Mouse (Mus musculus): ENCODE measurements around the gene 1700025G04Rik. TPM values are rescaled to one million over a fixed set of nuclear protein-coding genes. Genes with fewer than 3 reads are reported as not detected.

Gene 1700025G04Rik
- polyA plus RNA-seq, 1 experiment = 0.01 TPM

DNA sequence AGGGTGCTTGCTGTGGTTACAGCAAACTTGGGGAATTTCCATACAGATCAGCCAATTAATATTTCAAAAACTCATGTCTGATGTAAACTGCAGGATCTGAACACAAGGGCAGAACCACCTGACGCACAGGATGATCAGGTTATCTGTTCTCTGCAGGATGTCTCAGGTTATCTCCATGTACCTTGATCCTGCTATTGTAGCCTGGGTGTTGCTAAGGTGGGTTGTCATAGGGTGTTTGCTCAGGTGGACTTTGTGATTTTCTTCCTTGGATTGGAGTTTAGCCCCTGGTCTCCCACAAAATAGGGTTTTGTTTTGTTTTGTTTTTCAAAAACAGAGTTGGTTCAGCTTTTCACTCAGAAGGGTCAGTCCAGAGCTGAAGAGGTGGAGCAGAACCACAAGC is 104.9 kb downstream of the 1700025G04Rik start:
- H3K9me3 ChIP-seq (ENCODE audit: control insufficient read depth, low read length) = no peaks in the 10 kb centered on the region
- H3K27me3 ChIP-seq (ENCODE audit: control insufficient read depth) = no peaks in the 10 kb centered on the region; the same call in 1 of the 2 replicates

GRCm38 (mm10) chr1:151983991-151984390 is 105.9 kb downstream of the 1700025G04Rik start:
- Histone ChIP-seq H3K9me3 (ENCODE audit: control insufficient read depth, low read length) (no peaks in the 10 kb centered on the region), H3K4me1 (ENCODE audit: control insufficient read depth) (no peaks in the 10 kb centered on the region), H3K4me3 (replicated peaks) (no peak overlapping the region), H3K36me3 (ENCODE audit: control insufficient read depth) (no peaks in the 10 kb centered on the region), H3K27me3 (ENCODE audit: control insufficient read depth) (no peaks in the 10 kb centered on the region; the same call in 1 of the 2 replicates)
- no peak for TF ChIP-seq GATA1 (IDR thresholded peaks at IDR 0.05; ENCODE audit: low read length)
- TF ChIP-seq TAL1 (IDR thresholded peaks at IDR 0.05; ENCODE audit: low read length) = no peak

More for the DNA sequence above, 104.9 kb downstream of the 1700025G04Rik start:
- Histone ChIP-seq H3K4me3 (replicated peaks) (no peak overlapping the region), H3K36me3 (ENCODE audit: control insufficient read depth) (no peaks in the 10 kb centered on the region), H3K4me1 (ENCODE audit: control insufficient read depth) (no peaks in the 10 kb centered on the region)
- TF ChIP-seq GATA1 (IDR thresholded peaks at IDR 0.05; ENCODE audit: low read length) = no peak
- TF ChIP-seq TAL1 (IDR thresholded peaks at IDR 0.05; ENCODE audit: low read length) = no peak

- no peak overlapping the region for H3K4me3 ChIP-seq (replicated peaks)
- no peak for TF ChIP-seq TAL1 (IDR thresholded peaks at IDR 0.05; ENCODE audit: low read length)
- H3K4me1 ChIP-seq (ENCODE audit: control insufficient read depth) = no peaks in the 10 kb centered on the region
- H3K9me3 ChIP-seq (ENCODE audit: control insufficient read depth, low read length) = no peaks in the 10 kb centered on the region
- H3K36me3 ChIP-seq (ENCODE audit: control insufficient read depth) = no peaks in the 10 kb centered on the region
- no peaks in the 10 kb centered on the region; the same call in 1 of the 2 replicates for H3K27me3 ChIP-seq (ENCODE audit: control insufficient read depth)
Measured at GRCm38 (mm10) chr1:151980498-151980897, 109.4 kb downstream of the 1700025G04Rik start.

DNA sequence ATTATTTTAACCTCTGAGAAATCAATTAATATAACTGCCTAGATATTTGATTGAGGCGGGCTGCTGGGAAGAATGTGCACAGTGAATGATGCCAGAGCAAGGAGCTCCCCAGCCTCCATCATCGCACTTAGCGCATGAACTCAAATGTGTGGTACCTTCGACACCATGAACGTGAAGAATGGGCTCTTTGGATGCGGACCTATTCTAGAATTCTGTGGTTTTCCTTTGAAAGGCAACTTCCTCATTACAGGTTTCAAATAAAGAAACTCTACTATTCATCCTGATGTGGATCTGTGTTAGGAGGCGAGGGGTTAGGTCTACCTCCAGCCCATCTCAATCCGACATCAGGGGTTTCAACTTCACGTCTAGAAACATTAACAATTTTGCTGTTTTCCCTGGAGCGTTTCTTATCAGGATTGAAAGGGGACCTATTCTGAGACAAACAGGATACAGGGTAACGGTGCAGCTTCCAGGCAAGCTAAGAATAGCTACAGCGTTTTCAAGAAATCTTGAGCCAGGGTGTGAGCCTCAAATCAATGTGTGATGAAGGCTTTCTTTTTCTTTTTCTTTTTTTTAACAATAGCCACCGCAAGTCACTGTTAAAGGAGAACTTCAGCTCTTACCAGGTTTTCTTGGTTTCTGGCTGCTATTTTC is 110.0 kb downstream of the 1700025G04Rik start:
- TF ChIP-seq GATA1 (IDR thresholded peaks at IDR 0.05; ENCODE audit: low read length) (no peak), TAL1 (IDR thresholded peaks at IDR 0.05; ENCODE audit: low read length) (no peak)
- no peaks in the 10 kb centered on the region for H3K4me1 ChIP-seq (ENCODE audit: control insufficient read depth)

GRCm38 (mm10) chr1:151978751-151979150 is 111.2 kb downstream of the 1700025G04Rik start:
- Histone ChIP-seq H3K36me3 (ENCODE audit: control insufficient read depth) (no peaks in the 10 kb centered on the region), H3K4me3 (replicated peaks) (no peak overlapping the region), H3K9me3 (ENCODE audit: control insufficient read depth, low read length) (no peaks in the 10 kb centered on the region), H3K4me1 (ENCODE audit: control insufficient read depth) (no peaks in the 10 kb centered on the region), H3K27me3 (ENCODE audit: control insufficient read depth) (no peaks in the 10 kb centered on the region; the same call in 1 of the 2 replicates)
- no peak for TF ChIP-seq TAL1 (IDR thresholded peaks at IDR 0.05; ENCODE audit: low read length)
- no peak for TF ChIP-seq GATA1 (IDR thresholded peaks at IDR 0.05; ENCODE audit: low read length)

More for the DNA sequence above, 110.0 kb downstream of the 1700025G04Rik start:
- Histone ChIP-seq H3K36me3 (ENCODE audit: control insufficient read depth) (no peaks in the 10 kb centered on the region), H3K27me3 (ENCODE audit: control insufficient read depth) (no peaks in the 10 kb centered on the region; the same call in 1 of the 2 replicates), H3K4me3 (replicated peaks) (no peak overlapping the region), H3K9me3 (ENCODE audit: control insufficient read depth, low read length) (no peaks in the 10 kb centered on the region)

DNA sequence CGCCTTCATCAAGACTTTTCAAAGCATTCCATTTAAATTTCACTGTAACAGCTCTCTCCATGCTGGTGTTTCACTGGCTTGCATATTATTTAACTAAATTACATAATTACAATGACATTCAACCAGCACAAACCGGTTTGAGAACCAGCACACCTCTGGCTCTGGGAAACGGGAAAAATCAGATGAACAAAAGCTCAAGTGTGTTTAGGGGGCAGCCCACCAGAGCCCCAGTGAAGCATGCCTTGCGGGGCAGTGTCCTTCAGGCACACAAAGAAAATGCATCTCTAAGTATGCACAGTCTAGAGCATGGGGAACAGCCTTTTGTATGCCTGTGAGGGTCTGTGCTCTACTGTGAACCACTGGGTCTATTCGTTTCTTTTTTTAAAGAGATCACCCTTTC is 112.3 kb downstream of the 1700025G04Rik start:
- H3K4me1 ChIP-seq (ENCODE audit: control insufficient read depth) = no peaks in the 10 kb centered on the region
- H3K9me3 ChIP-seq (ENCODE audit: control insufficient read depth, low read length) = no peaks in the 10 kb centered on the region
- TF ChIP-seq GATA1 (IDR thresholded peaks at IDR 0.05; ENCODE audit: low read length) (no peak), TAL1 (IDR thresholded peaks at IDR 0.05; ENCODE audit: low read length) (no peak)
- H3K4me3 ChIP-seq (replicated peaks) = no peak overlapping the region
- no peaks in the 10 kb centered on the region; the same call in 1 of the 2 replicates for H3K27me3 ChIP-seq (ENCODE audit: control insufficient read depth)
- H3K36me3 ChIP-seq (ENCODE audit: control insufficient read depth) = no peaks in the 10 kb centered on the region

DNA sequence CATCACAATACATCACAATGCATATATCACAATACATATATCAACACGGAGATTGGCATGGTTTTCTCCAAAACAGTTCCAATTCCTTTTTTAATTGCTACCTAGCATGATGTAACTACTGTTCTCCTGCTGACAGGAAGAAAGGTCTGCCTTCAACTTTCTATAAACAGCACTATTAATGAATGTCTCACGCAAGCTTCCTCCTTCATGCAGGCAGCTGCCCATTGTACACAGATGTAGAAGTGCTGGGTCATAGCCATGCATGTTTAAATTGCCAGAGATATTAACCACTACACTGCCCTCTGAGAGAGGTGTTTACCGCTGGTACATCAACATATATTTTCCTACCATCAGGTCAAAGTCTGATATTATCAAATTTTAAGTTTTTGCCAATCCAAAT is 113.1 kb downstream of the 1700025G04Rik start:
- H3K36me3 ChIP-seq (ENCODE audit: control insufficient read depth) = no peaks in the 10 kb centered on the region
- H3K4me3 ChIP-seq (replicated peaks) = no peak overlapping the region
- no peak for TF ChIP-seq TAL1 (IDR thresholded peaks at IDR 0.05; ENCODE audit: low read length)
- TF ChIP-seq GATA1 (IDR thresholded peaks at IDR 0.05; ENCODE audit: low read length) = no peak
- H3K4me1 ChIP-seq (ENCODE audit: control insufficient read depth) = no peaks in the 10 kb centered on the region
- H3K27me3 ChIP-seq (ENCODE audit: control insufficient read depth) = no peaks in the 10 kb centered on the region; the same call in 1 of the 2 replicates
- no peaks in the 10 kb centered on the region for H3K9me3 ChIP-seq (ENCODE audit: control insufficient read depth, low read length)

DNA sequence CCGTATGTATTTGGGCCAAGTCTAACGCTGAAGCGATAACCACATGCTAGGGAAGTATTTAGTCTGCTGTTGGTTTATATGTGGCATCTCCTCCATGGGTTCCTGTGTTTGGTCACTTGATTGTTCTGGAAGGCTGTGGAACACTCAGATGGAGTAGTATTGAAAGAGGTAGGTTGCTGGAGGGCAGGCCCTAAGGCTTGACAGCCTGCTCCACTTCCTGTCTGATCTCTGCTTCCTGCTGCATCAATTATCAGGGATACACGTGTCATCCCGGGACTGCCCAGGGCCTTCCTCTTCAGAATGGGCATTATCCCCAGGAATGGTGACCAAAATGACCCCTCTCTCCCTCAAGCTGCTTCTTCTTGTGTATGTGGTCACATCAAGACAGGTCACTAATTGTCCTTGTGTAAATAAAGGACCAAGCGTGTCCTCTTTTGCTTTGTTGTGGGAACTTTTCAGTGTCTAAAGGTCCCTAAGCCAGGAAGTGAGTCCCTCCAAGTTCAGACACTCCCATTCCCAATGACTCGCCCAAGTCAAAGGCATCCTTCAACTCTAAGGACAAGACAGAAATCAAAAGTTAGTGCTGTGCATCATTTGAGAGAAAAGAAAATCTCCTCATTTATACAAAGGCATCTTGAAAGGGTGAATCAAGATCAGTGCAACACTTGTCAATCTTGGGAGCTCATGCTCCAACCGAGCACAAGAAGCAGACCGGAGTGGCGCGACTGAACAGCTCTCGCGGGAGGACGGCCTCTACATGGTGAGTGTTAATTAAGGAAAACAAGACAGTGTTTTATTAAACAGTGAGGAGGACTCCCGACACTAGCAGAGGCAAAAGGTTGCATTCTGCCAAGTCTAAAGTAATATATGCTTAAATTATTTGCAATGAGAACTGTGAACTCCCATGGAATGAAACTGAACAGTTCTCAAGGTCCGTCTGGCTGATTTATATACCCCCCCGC is 114.2 kb downstream of the 1700025G04Rik start:
- TF ChIP-seq GATA1 (IDR thresholded peaks at IDR 0.05; ENCODE audit: low read length) = no peak
- TF ChIP-seq TAL1 (IDR thresholded peaks at IDR 0.05; ENCODE audit: low read length) = no peak
- Histone ChIP-seq H3K27me3 (ENCODE audit: control insufficient read depth) (no peaks in the 10 kb centered on the region; the same call in 1 of the 2 replicates), H3K4me3 (replicated peaks) (no peak overlapping the region), H3K4me1 (ENCODE audit: control insufficient read depth) (no peaks in the 10 kb centered on the region), H3K36me3 (ENCODE audit: control insufficient read depth) (no peaks in the 10 kb centered on the region), H3K9me3 (ENCODE audit: control insufficient read depth, low read length) (peaks cover 4% of the 10 kb centered on the region; the same call in 1 of the 2 replicates)

DNA sequence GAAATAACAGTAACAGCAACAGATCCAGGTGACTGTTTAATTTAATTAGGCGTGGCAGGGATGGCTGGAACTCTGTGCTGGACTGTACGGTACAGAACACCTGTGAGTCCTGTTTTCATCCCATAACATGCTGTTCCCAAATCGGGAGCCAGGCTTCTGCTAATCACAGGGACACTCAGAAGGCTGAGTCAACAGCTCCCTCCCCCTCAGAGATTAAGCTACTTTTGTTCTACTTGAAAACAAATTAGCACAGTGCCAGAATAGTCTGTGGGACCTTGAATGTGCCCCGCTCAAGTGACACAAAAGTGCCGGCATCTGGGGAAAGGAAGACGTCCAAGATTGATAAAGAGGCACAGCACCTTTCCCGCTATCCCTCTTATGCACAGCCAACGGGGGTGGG is 115.0 kb downstream of the 1700025G04Rik start:
- TF ChIP-seq GATA1 (IDR thresholded peaks at IDR 0.05; ENCODE audit: low read length) (no peak), TAL1 (IDR thresholded peaks at IDR 0.05; ENCODE audit: low read length) (no peak)
- H3K4me1 ChIP-seq (ENCODE audit: control insufficient read depth) = no peaks in the 10 kb centered on the region
- no peaks in the 10 kb centered on the region for H3K27me3 ChIP-seq (ENCODE audit: control insufficient read depth)
- H3K9me3 ChIP-seq (ENCODE audit: control insufficient read depth, low read length) = peaks cover 4% of the 10 kb centered on the region; the same call in 1 of the 2 replicates
- H3K4me3 ChIP-seq (replicated peaks) = no peak overlapping the region
- H3K36me3 ChIP-seq (ENCODE audit: control insufficient read depth) = no peaks in the 10 kb centered on the region
